Mouse (Mus musculus): ENCODE measurements around the gene Fbxo21. TPM values are rescaled to one million over a fixed set of nuclear protein-coding genes. Genes with fewer than 3 reads are reported as not detected.

Fbxo21 gene
- polyA plus RNA-seq (2016; fragmentation: Nextera tagmentation; extraction: Ambion mirVana) = 100 and 107 TPM in 2 replicates

- H3K27ac ChIP-seq = peak within 1 kb of the TSS; percentile 88
- under 1% methylated on average over 87 of the region's 88 CpGs for WGBS
- H3K27me3 ChIP-seq = no peaks in the 10 kb centered on the region
- peaks cover 19% of the 10 kb centered on the region; the same call in 1 of the 2 replicates for H3K4me1 ChIP-seq
- peak within 1 kb of the TSS; percentile 72 for H3K4me2 ChIP-seq (replicated peaks)
- H3K9ac ChIP-seq = peak within 1 kb of the TSS; percentile 94
- H3K9me3 ChIP-seq = no peaks in the 10 kb centered on the region
- peaks cover 27% of the 10 kb centered on the region for H3K36me3 ChIP-seq
- H3K4me3 ChIP-seq = peak within 1 kb of the TSS; percentile 98
- ATAC-seq (ENCODE audit: insufficient number of reproducible peaks, insufficient read depth, low FRiP score, low TSS enrichment) = peak; percentile 84
These were observed at the start of gene Fbxo21 for GRCm38 (mm10) chr5:117976657-117977500. TSS of gene Fbxo21 (plus strand) at chr5:117976730.

GRCm38 (mm10) chr5:117928553-117928952 lies 48.0 kb upstream of the Fbxo21 start:
- H3K4me2 ChIP-seq (replicated peaks) = no peak overlapping the region
- no peak overlapping the region for H3K27ac ChIP-seq
- no peak overlapping the region for H3K9ac ChIP-seq
- H3K36me3 ChIP-seq = no peaks in the 10 kb centered on the region
- H3K4me3 ChIP-seq = no peak overlapping the region
- H3K27me3 ChIP-seq = no peaks in the 10 kb centered on the region
- no peak for ATAC-seq (ENCODE audit: insufficient number of reproducible peaks, insufficient read depth, low FRiP score, low TSS enrichment)
- no peaks in the 10 kb centered on the region for H3K4me1 ChIP-seq
- WGBS = 98% methylated on average over 2 of the region's 2 CpGs
- H3K9me3 ChIP-seq = no peaks in the 10 kb centered on the region

- Histone ChIP-seq H3K4me1 (no peaks in the 10 kb centered on the region), H3K4me2 (replicated peaks) (no peak overlapping the region), H3K27me3 (0 out of 2 replicates have a peak, but pooled peaks cover 4% of the 10 kb centered on the region), H3K27ac (no peak overlapping the region), H3K4me3 (no peak overlapping the region), H3K9me3 (no peaks in the 10 kb centered on the region), H3K9ac (no peak overlapping the region), H3K36me3 (no peaks in the 10 kb centered on the region)
- no peak for ATAC-seq (ENCODE audit: insufficient number of reproducible peaks, insufficient read depth, low FRiP score, low TSS enrichment)
- WGBS = 74% methylated on average over 2 of the region's 2 CpGs
These were observed 44.3 kb upstream of the Fbxo21 start for GRCm38 (mm10) chr5:117932222-117932621.

- Histone ChIP-seq H3K9ac (no peak overlapping the region), H3K4me3 (no peak overlapping the region), H3K36me3 (no peaks in the 10 kb centered on the region), H3K27ac (no peak overlapping the region), H3K4me2 (replicated peaks) (0 out of 2 replicates have a peak overlapping the region, but pooled peaks have one; percentile 11), H3K4me1 (no peaks in the 10 kb centered on the region), H3K27me3 (0 out of 2 replicates have a peak, but pooled peaks cover 4% of the 10 kb centered on the region), H3K9me3 (no peaks in the 10 kb centered on the region)
- WGBS = 4% methylated on average over 7 of the region's 9 CpGs
- no peak for ATAC-seq (ENCODE audit: insufficient number of reproducible peaks, insufficient read depth, low FRiP score, low TSS enrichment)
These were observed 43.7 kb upstream of the Fbxo21 start for GRCm38 (mm10) chr5:117932862-117933261.

GRCm38 (mm10) chr5:117936346-117936745 lies 40.2 kb upstream of the Fbxo21 start:
- Histone ChIP-seq H3K9ac (no peak overlapping the region), H3K27ac (no peak overlapping the region), H3K36me3 (no peaks in the 10 kb centered on the region), H3K4me2 (replicated peaks) (no peak overlapping the region), H3K4me3 (no peak overlapping the region), H3K27me3 (0 out of 2 replicates have a peak, but pooled peaks cover 4% of the 10 kb centered on the region), H3K9me3 (no peaks in the 10 kb centered on the region), H3K4me1 (no peaks in the 10 kb centered on the region)
- 70% methylated on average over 16 of the region's 16 CpGs for WGBS
- ATAC-seq (ENCODE audit: insufficient number of reproducible peaks, insufficient read depth, low FRiP score, low TSS enrichment) = no peak

GRCm38 (mm10) chr5:117937186-117937585 lies 39.3 kb upstream of the Fbxo21 start:
- Histone ChIP-seq H3K36me3 (no peaks in the 10 kb centered on the region), H3K4me2 (replicated peaks) (no peak overlapping the region), H3K9me3 (no peaks in the 10 kb centered on the region), H3K4me1 (no peaks in the 10 kb centered on the region), H3K27me3 (0 out of 2 replicates have a peak, but pooled peaks cover 4% of the 10 kb centered on the region), H3K4me3 (no peak overlapping the region), H3K9ac (no peak overlapping the region), H3K27ac (no peak overlapping the region)
- ATAC-seq (ENCODE audit: insufficient number of reproducible peaks, insufficient read depth, low FRiP score, low TSS enrichment) = no peak
- WGBS = 84% methylated on average over 3 of the region's 3 CpGs

- H3K36me3 ChIP-seq = no peaks in the 10 kb centered on the region
- no peak for ATAC-seq (ENCODE audit: insufficient number of reproducible peaks, insufficient read depth, low FRiP score, low TSS enrichment)
- WGBS = 14% methylated on average over 14 of the region's 14 CpGs
- H3K9me3 ChIP-seq = no peaks in the 10 kb centered on the region
- peak overlapping the region; percentile 40; the same call in 1 of the 2 replicates for H3K4me2 ChIP-seq (replicated peaks)
- no peaks in the 10 kb centered on the region for H3K4me1 ChIP-seq
- 0 out of 2 replicates have a peak, but pooled peaks cover 4% of the 10 kb centered on the region for H3K27me3 ChIP-seq
- H3K9ac ChIP-seq = no peak overlapping the region
- H3K27ac ChIP-seq = no peak overlapping the region
- peak overlapping the region; percentile 16; the same call in 1 of the 2 replicates for H3K4me3 ChIP-seq
These were observed 38.3 kb upstream of the Fbxo21 start for GRCm38 (mm10) chr5:117938182-117938581.

GRCm38 (mm10) chr5:117939402-117939801 lies 37.1 kb upstream of the Fbxo21 start:
- Histone ChIP-seq H3K4me3 (no peak overlapping the region), H3K27me3 (0 out of 2 replicates have a peak, but pooled peaks cover 4% of the 10 kb centered on the region), H3K4me2 (replicated peaks) (no peak overlapping the region), H3K4me1 (no peaks in the 10 kb centered on the region), H3K36me3 (no peaks in the 10 kb centered on the region), H3K9me3 (no peaks in the 10 kb centered on the region), H3K27ac (no peak overlapping the region), H3K9ac (no peak overlapping the region)
- WGBS = 83% methylated on average over 8 of the region's 8 CpGs
- no peak for ATAC-seq (ENCODE audit: insufficient number of reproducible peaks, insufficient read depth, low FRiP score, low TSS enrichment)

- no peak overlapping the region for H3K4me2 ChIP-seq (replicated peaks)
- 75% methylated on average over 3 of the region's 3 CpGs for WGBS
- H3K9me3 ChIP-seq = no peaks in the 10 kb centered on the region
- no peak for ATAC-seq (ENCODE audit: insufficient number of reproducible peaks, insufficient read depth, low FRiP score, low TSS enrichment)
- H3K36me3 ChIP-seq = no peaks in the 10 kb centered on the region
- no peak overlapping the region for H3K27ac ChIP-seq
- 0 out of 2 replicates have a peak, but pooled peaks cover 2% of the 10 kb centered on the region for H3K27me3 ChIP-seq
- no peak overlapping the region for H3K9ac ChIP-seq
- no peak overlapping the region for H3K4me3 ChIP-seq
- no peaks in the 10 kb centered on the region for H3K4me1 ChIP-seq
These were observed 35.0 kb upstream of the Fbxo21 start for GRCm38 (mm10) chr5:117941552-117941951.

GRCm38 (mm10) chr5:117946605-117947004 lies 29.9 kb upstream of the Fbxo21 start:
- Histone ChIP-seq H3K9me3 (no peaks in the 10 kb centered on the region), H3K36me3 (no peaks in the 10 kb centered on the region), H3K27ac (no peak overlapping the region), H3K4me3 (no peak overlapping the region), H3K27me3 (no peaks in the 10 kb centered on the region), H3K4me1 (no peaks in the 10 kb centered on the region), H3K4me2 (replicated peaks) (no peak overlapping the region), H3K9ac (no peak overlapping the region)
- WGBS = 31% methylated on average over 4 of the region's 4 CpGs
- no peak for ATAC-seq (ENCODE audit: insufficient number of reproducible peaks, insufficient read depth, low FRiP score, low TSS enrichment)

GRCm38 (mm10) chr5:117949393-117949792 lies 27.1 kb upstream of the Fbxo21 start:
- no peaks in the 10 kb centered on the region for H3K36me3 ChIP-seq

GRCm38 (mm10) chr5:117953893-117954292 lies 22.6 kb upstream of the Fbxo21 start:
- 85% methylated on average over 12 of the region's 12 CpGs for WGBS
- no peaks in the 10 kb centered on the region for H3K36me3 ChIP-seq
- H3K4me2 ChIP-seq (replicated peaks) = no peak overlapping the region
- no peak overlapping the region for H3K27ac ChIP-seq
- H3K4me1 ChIP-seq = no peaks in the 10 kb centered on the region
- no peak overlapping the region for H3K9ac ChIP-seq
- ATAC-seq (ENCODE audit: insufficient number of reproducible peaks, insufficient read depth, low FRiP score, low TSS enrichment) = no peak
- no peaks in the 10 kb centered on the region for H3K27me3 ChIP-seq
- no peak overlapping the region for H3K4me3 ChIP-seq
- no peaks in the 10 kb centered on the region for H3K9me3 ChIP-seq

More at GRCm38 (mm10) chr5:117949393-117949792, 27.1 kb upstream of the Fbxo21 start:
- Histone ChIP-seq H3K27ac (no peak overlapping the region), H3K4me3 (no peak overlapping the region), H3K4me2 (replicated peaks) (no peak overlapping the region), H3K9me3 (no peaks in the 10 kb centered on the region), H3K27me3 (no peaks in the 10 kb centered on the region), H3K4me1 (no peaks in the 10 kb centered on the region), H3K9ac (no peak overlapping the region)
- no peak for ATAC-seq (ENCODE audit: insufficient number of reproducible peaks, insufficient read depth, low FRiP score, low TSS enrichment)
- 86% methylated on average over 10 of the region's 10 CpGs for WGBS

Data from embryonic facial prominence, embryonic 12.5 days (tissue).